Mouse (Mus musculus) cerebellum, adult 2 months (tissue): Measurements from ENCODE around the gene Scrn1. TPM values are rescaled to one million over a fixed set of nuclear protein-coding genes. Genes with fewer than 3 reads are reported as not detected.
A peak's percentile ranks its signal among the peaks of the same experiment; 100 is the strongest.

ENCODE experiments used
- DNase-seq, 2 experiments: peaks; one replicate each; pipeline ENCODE4 v3.0.0; 2021
- H3K27ac ChIP-seq: fragments of 200-500 bp; 2 replicates; pipeline ENCODE4 v1.5.1; 2012; ENCODE audit warnings: low read length, control low read depth, inconsistent platforms; ENCODE audit not compliant: insufficient read depth
- H3K27me3 ChIP-seq: fragments of 200-500 bp; 2 replicates; pipeline ENCODE4 v1.6.1; 2012; ENCODE audit warnings: inconsistent platforms, mild to moderate bottlenecking, low read length, moderate library complexity; ENCODE audit not compliant: control insufficient read depth, insufficient read depth
- H3K4me1 ChIP-seq: fragments of 200-500 bp; 2 replicates; pipeline ENCODE4 v1.6.1; 2011; ENCODE audit warnings: low read length; ENCODE audit not compliant: control insufficient read depth, insufficient read depth
- H3K4me3 ChIP-seq: fragments of 200-500 bp; replicated peaks from 2 replicates; pipeline ENCODE3; 2011; ENCODE audit warnings: mild to moderate bottlenecking, low read depth, low read length, control low read depth; ENCODE audit not compliant: insufficient read depth
- CTCF ChIP-seq: fragments of 200-500 bp; IDR thresholded peaks from 2 replicates; pipeline ENCODE4 v1.5.1; 2011; ENCODE audit warnings: low read depth, mild to moderate bottlenecking, control low read depth, low read length, moderate library complexity, borderline replicate concordance; ENCODE audit not compliant: insufficient read depth
- POLR2A ChIP-seq: fragments of 200-500 bp; IDR thresholded peaks from 2 replicates; pipeline ENCODE4 v1.6.1; 2011; ENCODE audit warnings: low read length, control low read depth, borderline replicate concordance; ENCODE audit not compliant: insufficient read depth
- WGBS: fragments of 180-500 bp; shearing (Covaris S2); methylation state at CpG from one replicate; pipeline ENCODE4 v1.1.7; 2018; 5-methylcytosine and 5-hydroxymethylcytosine counted together
- polyA plus RNA-seq: library from polyadenylated mRNA; depleted of rRNA; stranded (reverse); fragments of >200 nt; gene quantifications from 2 replicates; pipeline ENCODE4 v1.2.3, GENCODE M21; 2012

Scrn1 gene
- polyA plus RNA-seq, 1 experiment = 132 TPM

DNA sequence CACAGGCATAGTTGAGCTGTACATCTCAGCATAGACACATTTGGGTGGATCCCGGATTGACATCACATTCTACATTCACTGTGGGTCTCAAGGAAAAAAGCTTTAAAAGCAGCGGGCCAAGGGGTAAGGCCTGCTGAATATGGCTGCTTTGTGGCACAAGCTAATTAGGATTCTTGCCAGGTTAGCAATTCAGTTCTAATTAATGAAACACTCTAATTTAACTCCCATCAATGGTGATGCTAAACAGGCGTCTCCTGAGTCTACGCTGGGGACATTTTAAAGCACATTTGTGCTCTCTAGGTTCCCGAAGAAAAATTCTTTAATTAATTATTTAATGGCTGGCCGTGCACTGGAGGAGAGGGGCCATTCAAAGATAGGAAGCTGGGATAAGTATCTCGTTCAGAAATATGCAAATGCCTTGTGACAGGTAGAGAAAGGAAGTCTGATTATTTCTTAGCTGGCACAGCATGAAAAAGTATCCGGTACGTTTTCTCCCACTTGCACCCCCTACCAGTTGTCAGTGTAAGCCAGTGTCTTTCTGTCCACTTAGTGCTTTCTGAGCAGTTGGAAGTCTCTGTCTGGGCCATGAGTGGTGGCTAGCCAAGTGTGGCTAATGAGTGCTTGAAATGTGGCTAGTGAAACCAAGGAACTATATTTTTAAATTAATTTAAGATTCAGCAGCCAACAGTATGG is 13.4 kb downstream of the Scrn1 start:
- H3K27me3 ChIP-seq = no peaks in the 10 kb centered on the region
- peak overlapping the region; percentile 66 for H3K27ac ChIP-seq
- WGBS = 16% methylated on average over 9 of the region's 9 CpGs

DNA sequence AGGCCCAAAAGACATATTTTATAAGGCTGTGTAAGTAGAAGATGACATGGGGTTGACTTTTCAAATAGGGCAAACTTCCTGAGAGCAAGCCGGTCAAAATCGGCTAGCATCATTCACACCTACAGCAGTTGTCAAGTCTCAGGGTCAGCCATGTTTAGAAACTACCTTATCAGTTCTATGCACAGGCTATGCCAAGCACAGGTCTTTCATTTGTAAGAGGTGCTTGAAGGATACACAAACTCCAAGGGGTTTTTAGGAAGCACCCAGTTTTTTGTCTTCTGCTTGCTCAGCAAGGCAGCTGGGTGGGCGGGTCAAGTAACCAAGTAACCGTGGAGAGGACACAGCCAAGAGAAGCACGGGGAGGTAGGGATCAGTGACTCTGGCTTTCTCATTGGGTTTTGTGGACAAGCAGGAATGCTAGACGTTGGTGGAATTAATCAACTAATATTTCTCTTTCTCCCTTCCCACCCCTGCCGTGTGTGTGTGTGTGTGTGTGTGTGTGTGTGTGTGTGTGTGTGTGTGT is 15.4 kb downstream of the Scrn1 start:
- H3K4me3 ChIP-seq = no peak overlapping the region
- no peak for DNase-seq
- no peak for TF ChIP-seq POLR2A
- no peak for TF ChIP-seq CTCF
- peaks cover 42% of the 10 kb centered on the region for H3K4me1 ChIP-seq
- no peaks in the 10 kb centered on the region for H3K27me3 ChIP-seq
- no peak overlapping the region for H3K27ac ChIP-seq
- 42% methylated on average over 7 of the region's 7 CpGs for WGBS

More for the DNA sequence above, 13.4 kb downstream of the Scrn1 start:
- Histone ChIP-seq H3K4me1 (peaks cover 50% of the 10 kb centered on the region), H3K4me3 (no peak overlapping the region)
- no peak for DNase-seq
- TF ChIP-seq CTCF (no peak), POLR2A (no peak)

DNA sequence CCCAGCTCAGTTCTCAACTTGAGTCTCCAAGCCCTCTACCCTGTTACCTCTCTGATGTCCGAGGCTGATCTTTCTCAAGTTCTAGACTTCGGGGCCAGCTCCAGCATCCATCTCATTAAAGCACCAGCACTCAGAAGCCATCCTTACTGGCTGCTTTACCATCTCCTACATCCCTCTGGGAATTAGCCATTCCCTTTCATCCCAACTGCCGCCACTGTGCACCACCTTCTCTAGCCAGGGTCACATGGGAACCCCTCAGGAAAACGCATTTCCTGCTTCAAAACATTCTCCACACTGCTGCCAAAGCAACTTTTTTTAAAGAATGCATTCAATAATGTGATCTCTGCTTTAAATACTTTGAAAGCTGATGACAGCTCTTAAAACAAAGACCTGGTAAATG is 17.0 kb downstream of the Scrn1 start:
- no peaks in the 10 kb centered on the region for H3K27me3 ChIP-seq
- TF ChIP-seq CTCF (no peak), POLR2A (no peak)
- H3K4me3 ChIP-seq = no peak overlapping the region
- no peak for DNase-seq
- WGBS = 55% methylated on average over 4 of the region's 4 CpGs
- peaks cover 34% of the 10 kb centered on the region for H3K4me1 ChIP-seq
- H3K27ac ChIP-seq = peak overlapping the region; percentile 16; the same call in 1 of the 2 replicates

DNA sequence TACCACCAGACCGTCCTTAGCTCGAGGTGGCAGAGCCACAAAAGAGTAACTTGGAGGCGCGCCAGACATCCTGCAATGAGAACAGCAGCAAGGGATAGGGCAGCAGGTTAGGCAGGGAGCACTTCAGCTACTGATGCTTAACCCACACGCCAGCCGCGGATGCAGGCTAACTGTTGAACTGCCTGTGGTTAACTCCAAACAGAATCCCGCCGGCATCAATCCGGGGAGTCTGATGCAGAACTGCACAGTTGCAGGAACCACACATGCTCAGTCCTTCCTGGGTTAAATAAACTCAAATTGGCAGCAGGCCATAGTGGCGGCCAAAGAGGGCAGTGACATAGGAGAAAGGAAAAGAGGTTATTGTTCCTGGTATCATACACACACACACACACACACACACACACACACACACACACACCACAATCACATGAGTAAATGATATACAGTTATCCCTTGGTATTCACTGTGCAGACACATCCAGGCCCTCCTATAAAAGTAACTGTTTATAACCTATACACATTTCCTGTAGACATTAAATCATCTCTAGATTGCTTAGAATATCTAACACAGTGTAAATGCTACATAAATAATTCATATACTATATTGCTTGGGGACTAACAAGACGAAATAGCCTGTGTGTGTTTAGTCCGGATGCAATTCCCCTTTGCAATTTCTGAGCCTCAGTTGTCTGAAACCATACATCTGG is 17.8 kb downstream of the Scrn1 start:
- H3K27ac ChIP-seq = peak overlapping the region; percentile 63
- 26% methylated on average over 13 of the region's 13 CpGs for WGBS
- DNase-seq = peak; percentile 75 to 78
- TF ChIP-seq POLR2A (no peak), CTCF (no peak)
- H3K4me1 ChIP-seq = peaks cover 27% of the 10 kb centered on the region
- no peak overlapping the region for H3K4me3 ChIP-seq
- H3K27me3 ChIP-seq = no peaks in the 10 kb centered on the region

DNA sequence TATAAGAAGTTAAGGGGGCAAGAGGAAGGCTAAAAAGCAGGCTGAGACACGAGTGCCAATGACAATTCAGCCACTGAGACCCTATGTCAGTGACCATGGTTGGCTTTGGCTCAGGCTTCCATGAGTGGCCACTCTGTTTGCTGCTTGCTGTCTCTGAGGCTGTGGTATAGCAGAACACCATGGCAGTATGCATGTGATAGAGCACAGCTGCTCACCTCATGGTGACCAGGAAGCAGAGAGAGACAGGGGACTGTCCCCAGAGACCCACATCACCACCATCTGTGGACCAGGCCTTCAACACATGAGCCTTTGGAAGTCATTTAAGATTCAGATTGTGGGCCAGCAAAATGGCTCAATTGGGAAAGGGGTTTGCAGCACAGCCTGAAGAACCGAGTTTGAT is 22.6 kb downstream of the Scrn1 start:
- Histone ChIP-seq H3K4me3 (no peak overlapping the region), H3K27ac (no peak overlapping the region), H3K27me3 (no peaks in the 10 kb centered on the region), H3K4me1 (peaks cover 34% of the 10 kb centered on the region)
- no peak for DNase-seq
- 78% methylated on average over 2 of the region's 2 CpGs for WGBS
- TF ChIP-seq CTCF (no peak), POLR2A (no peak)

DNA sequence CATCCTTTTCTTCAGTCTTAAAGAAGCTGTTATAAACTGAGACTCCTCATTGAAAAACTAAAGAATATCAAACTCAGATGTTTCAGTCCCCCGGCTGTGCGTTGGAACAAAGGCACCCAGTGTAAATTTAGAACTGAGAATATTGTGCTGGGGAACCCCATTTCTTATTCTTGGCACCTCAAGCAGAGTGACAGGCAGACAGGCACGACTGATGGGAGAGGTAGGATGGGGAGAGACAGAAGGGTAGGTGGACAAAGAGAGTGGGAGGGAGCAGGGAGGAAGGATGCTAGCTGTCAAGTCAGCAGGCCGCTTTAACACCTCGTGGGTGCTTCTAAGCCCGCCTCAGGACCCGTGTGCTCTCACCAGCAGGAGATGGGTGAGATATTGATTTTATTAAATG is 23.5 kb downstream of the Scrn1 start:
- TF ChIP-seq POLR2A (no peak), CTCF (no peak)
- Histone ChIP-seq H3K4me1 (peaks cover 32% of the 10 kb centered on the region), H3K27ac (no peak overlapping the region), H3K4me3 (no peak overlapping the region), H3K27me3 (no peaks in the 10 kb centered on the region)
- no peak for DNase-seq
- WGBS = 61% methylated on average over 7 of the region's 7 CpGs

DNA sequence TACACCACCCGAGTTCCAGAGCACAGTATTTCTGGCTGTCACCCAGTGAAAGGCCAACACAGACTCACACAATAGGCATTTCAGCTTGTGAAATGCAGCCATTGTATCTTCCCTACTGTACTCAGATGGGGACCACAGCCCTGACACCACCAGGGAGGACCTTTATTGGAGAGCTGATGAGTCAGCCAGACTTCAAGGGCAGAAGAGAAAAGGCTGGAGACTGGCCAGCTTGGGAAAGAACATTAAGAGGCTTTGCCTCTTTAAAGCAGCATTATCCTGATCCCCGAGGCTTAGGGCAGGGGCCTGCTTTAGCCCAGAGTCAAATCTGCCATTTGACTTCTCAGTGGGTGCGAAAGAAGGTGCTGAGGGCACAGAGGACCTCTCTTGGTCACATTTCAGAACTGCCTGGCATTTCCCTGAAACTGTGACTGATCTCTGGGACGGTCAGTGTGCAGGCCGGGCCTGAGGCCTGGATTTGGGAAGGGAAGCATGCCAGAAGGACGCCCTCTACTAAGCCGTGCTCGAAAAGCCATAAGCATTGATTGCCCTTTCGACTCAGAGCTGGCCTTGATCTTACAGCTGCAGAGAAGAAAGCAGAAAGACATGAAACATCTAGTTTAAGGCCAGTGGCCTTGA is 25.9 kb downstream of the Scrn1 start:
- no peak for TF ChIP-seq CTCF
- no peak for TF ChIP-seq POLR2A
- peak; percentile 61 to 73 for DNase-seq
- Histone ChIP-seq H3K27ac (peak overlapping the region; percentile 59), H3K4me1 (peaks cover 31% of the 10 kb centered on the region), H3K27me3 (no peaks in the 10 kb centered on the region), H3K4me3 (no peak overlapping the region)
- 16% methylated on average over 9 of the region's 9 CpGs for WGBS

DNA sequence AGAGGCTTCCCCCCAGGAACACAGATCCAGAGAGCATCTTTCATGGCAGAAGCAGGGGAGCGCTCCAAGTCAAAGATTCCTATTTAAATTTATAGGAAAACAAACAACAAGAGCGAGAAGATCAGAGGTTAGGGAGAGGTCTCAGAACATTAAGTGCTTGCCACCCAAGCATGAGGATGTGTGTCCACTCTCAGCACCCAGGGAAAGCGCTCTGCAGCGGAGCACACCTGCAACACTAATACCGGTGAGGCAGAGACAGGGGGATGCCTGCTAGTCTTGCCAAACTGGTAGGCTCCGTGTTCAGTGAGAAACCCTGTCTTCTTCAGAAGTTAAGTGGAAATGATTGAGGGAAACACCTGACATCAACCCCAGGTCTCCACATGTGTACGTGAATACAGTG is 26.9 kb downstream of the Scrn1 start:
- no peak for DNase-seq
- Histone ChIP-seq H3K27me3 (no peaks in the 10 kb centered on the region), H3K4me3 (no peak overlapping the region), H3K4me1 (peaks cover 33% of the 10 kb centered on the region), H3K27ac (peak overlapping the region; percentile 87)
- 68% methylated on average over 7 of the region's 7 CpGs for WGBS
- no peak for TF ChIP-seq POLR2A
